Mouse (Mus musculus) brain, embryonic 14.5 days (tissue): ENCODE data around the gene Mup16.
"Not testable (repeated sequence)": the region's sequence is repeated elsewhere in the genome, so short reads cannot be mapped to it uniquely, and the experiment has no call there.

Experiments used
- CTCF ChIP-seq: fragments of 200-500 bp; IDR thresholded peaks from 2 replicates; pipeline ENCODE4 v1.5.1; 2012; ENCODE audit warnings: inconsistent platforms, mild to moderate bottlenecking, moderate library complexity, borderline replicate concordance; ENCODE audit not compliant: insufficient read depth, insufficient read length; ENCODE audit errors: extremely low read depth
- POLR2A ChIP-seq: fragments of 200-500 bp; IDR thresholded peaks from 2 replicates; pipeline ENCODE4 v1.6.1; 2012; ENCODE audit warnings: mild to moderate bottlenecking, inconsistent platforms, borderline replicate concordance; ENCODE audit not compliant: poor library complexity, insufficient read depth, insufficient read length, severe bottlenecking; ENCODE audit errors: extremely low read depth

DNA sequence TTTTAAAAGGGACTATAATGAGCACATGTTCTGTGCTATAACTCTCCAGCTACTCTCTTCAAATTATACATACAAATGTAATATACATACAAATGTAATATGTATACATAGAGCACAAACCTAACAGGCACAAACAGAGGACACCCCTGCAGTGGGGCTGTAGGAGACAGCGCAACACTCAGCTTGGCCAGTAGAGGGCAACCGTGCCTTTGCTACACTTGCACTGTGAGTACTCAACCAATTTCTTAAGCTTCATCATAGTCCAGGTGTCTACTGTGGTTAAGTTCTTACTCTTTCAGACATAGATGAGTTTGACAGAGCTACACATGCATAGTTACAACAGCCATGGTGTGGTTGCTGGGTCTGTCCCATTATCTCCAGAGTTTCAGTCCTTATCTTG is 36.6 kb upstream of the Mup16 start:
- TF ChIP-seq CTCF = 0 out of 2 replicates have a peak, but pooled peaks have one; percentile 22
- TF ChIP-seq POLR2A = not testable (repeated sequence)
